30 mouse cellular contexts compared by ENCODE assay signal in genomic region chr11:116613234-116613633, GRCm38 (mm10). TPM values are rescaled to one million over a fixed set of nuclear protein-coding genes. Genes with fewer than 3 reads are reported as not detected.
DNase-seq lines count a peak whose midpoint lies in the region; ATAC-seq and TF ChIP-seq lines count a peak whose summit lies in the region.
"Had no signal": no experiment of that assay in that cellular context is flagged by ENCODE, and none has a peak within 500 bp of the region (broad histone marks: within the 10 kb centered on the region; RNA-seq: fewer than 3 reads in every experiment).

No protein-coding gene starts in this region.

- 0 out of 2 replicates have a peak, but pooled peaks cover 5% of the 10 kb centered on the region for H3K36me3 ChIP-seq in heart, embryonic 10.5 days
- H3K36me3 ChIP-seq in liver, embryonic 13.5 days = peaks cover 16% of the 10 kb centered on the region
- H3K36me3 ChIP-seq in liver, embryonic 11.5 days (ENCODE audit: control insufficient read depth, insufficient read depth, low read length) = no peaks in the 10 kb centered on the region
- peaks cover 3% of the 10 kb centered on the region; the same call in 1 of the 2 replicates for H3K36me3 ChIP-seq in spleen, adult 2 months (ENCODE audit: control insufficient read depth, insufficient read depth, low read length)
- H3K36me3 ChIP-seq: forebrain, embryonic 10.5 days; heart, embryonic 15.5 days; hindbrain, embryonic 13.5 days; intestine, embryonic 15.5 days had no signal

- H3K9ac ChIP-seq in liver, embryonic 13.5 days = peak overlapping the region; percentile 59
- no peak overlapping the region for H3K9ac ChIP-seq in liver, embryonic 11.5 days (ENCODE audit: low read depth, low read length)
- H3K9ac ChIP-seq: forebrain, embryonic 13.5 days; heart, embryonic 12.5 days; heart, embryonic 15.5 days; hindbrain, embryonic 13.5 days; intestine, embryonic 15.5 days had no signal

- H3K4me3 ChIP-seq in heart, embryonic 10.5 days = no peak overlapping the region
- H3K4me3 ChIP-seq in liver, embryonic 13.5 days (replicated peaks) = no peak overlapping the region
- H3K4me3 ChIP-seq in liver, embryonic 11.5 days (ENCODE audit: low read depth, low read length) = no peak overlapping the region
- H3K4me3 ChIP-seq in spleen, adult 2 months (ENCODE audit: extremely low read depth, insufficient read depth, insufficient read length) = no peak overlapping the region
- H3K4me3 ChIP-seq: forebrain, embryonic 10.5 days; forebrain, embryonic 13.5 days; heart, embryonic 12.5 days; heart, embryonic 15.5 days; hindbrain, embryonic 13.5 days; intestine, embryonic 15.5 days had no signal

- TF ChIP-seq CTCF in spleen, adult 2 months (IDR thresholded peaks at IDR 0.05; ENCODE audit: extremely low read depth, insufficient read depth, insufficient read length, insufficient replicate concordance) = no peak

- H3K4me2 ChIP-seq in liver, embryonic 13.5 days = peak overlapping the region; percentile 29; the same call in 1 of the 2 replicates
- H3K4me2 ChIP-seq in liver, embryonic 11.5 days = no peak overlapping the region
- H3K4me2 ChIP-seq: forebrain, embryonic 13.5 days; heart, embryonic 12.5 days; heart, embryonic 15.5 days; hindbrain, embryonic 13.5 days; intestine, embryonic 15.5 days had no signal

- DNase-seq in cerebellum, postnatal 25 days = peak; percentile 36 to 47
- DNase-seq in cerebellum, postnatal 36 days = no peak
- no peak for DNase-seq in heart, embryonic 10.5 days (ENCODE audit: low spot score)
- no peak for DNase-seq in heart, adult 18-20 months
- no peak for DNase-seq in liver, embryonic 13.5 days
- no peak for DNase-seq in liver, embryonic 11.5 days (ENCODE audit: low spot score)
- DNase-seq in spleen, adult 2 months (ENCODE audit: low read depth in 1 of 2, low spot score in 2 of 2) = no peak
- DNase-seq in spleen, postnatal 14 days (ENCODE audit: low spot score in 2 of 2) = no peak
- DNase-seq: adrenal gland, adult 8-10 months; adrenal gland, postnatal 25 days; cerebellum, adult 11-12 months; cerebellum, adult 8-10 months; gastrocnemius, postnatal 14 days; heart, postnatal 10 days; heart, postnatal 4 days had no signal

- no peak for ATAC-seq in liver, embryonic 13.5 days (ENCODE audit: low read depth)
- no peak for ATAC-seq in liver, embryonic 11.5 days (replicated peaks; ENCODE audit: low FRiP score)
- ATAC-seq: activated CD4-positive, CD25-positive, alpha-beta regulatory T cell, adult 4 months; forebrain, embryonic 13.5 days; forebrain, embryonic 16.5 days; hindbrain, embryonic 16.5 days; intestine, embryonic 15.5 days had no signal

- no peak for TF ChIP-seq POLR2A in spleen, adult 2 months (IDR thresholded peaks at IDR 0.05; ENCODE audit: low read depth, low read length)

- no peaks in the 10 kb centered on the region for H3K27me3 ChIP-seq in heart, embryonic 10.5 days (ENCODE audit: insufficient read depth, poor library complexity, severe bottlenecking)
- no peaks in the 10 kb centered on the region for H3K27me3 ChIP-seq in liver, embryonic 13.5 days
- no peaks in the 10 kb centered on the region for H3K27me3 ChIP-seq in liver, embryonic 11.5 days (replicated peaks; ENCODE audit: control insufficient read depth, insufficient read depth, low read length)
- no peaks in the 10 kb centered on the region for H3K27me3 ChIP-seq in spleen, adult 2 months (ENCODE audit: control insufficient read depth, insufficient read depth, low read length)
- H3K27me3 ChIP-seq: forebrain, embryonic 13.5 days; heart, embryonic 12.5 days; heart, embryonic 15.5 days; intestine, embryonic 15.5 days had no signal

- H3K9me3 ChIP-seq in heart, embryonic 10.5 days = no peaks in the 10 kb centered on the region
- no peaks in the 10 kb centered on the region for H3K9me3 ChIP-seq in liver, embryonic 13.5 days (replicated peaks)
- H3K9me3 ChIP-seq in liver, embryonic 11.5 days (ENCODE audit: control insufficient read depth, low read length) = no peaks in the 10 kb centered on the region
- H3K9me3 ChIP-seq: forebrain, embryonic 10.5 days; forebrain, embryonic 13.5 days; heart, embryonic 12.5 days; heart, embryonic 15.5 days; hindbrain, embryonic 13.5 days; intestine, embryonic 15.5 days had no signal

- peaks cover 66% of the 10 kb centered on the region for H3K4me1 ChIP-seq in heart, embryonic 10.5 days
- H3K4me1 ChIP-seq in liver, embryonic 13.5 days (replicated peaks) = peaks cover 80% of the 10 kb centered on the region
- H3K4me1 ChIP-seq in liver, embryonic 11.5 days (replicated peaks; ENCODE audit: control insufficient read depth, insufficient read depth, low read length) = peaks cover 60% of the 10 kb centered on the region
- H3K4me1 ChIP-seq in spleen, adult 2 months (ENCODE audit: control insufficient read depth, insufficient read depth, insufficient read length) = peaks cover 68% of the 10 kb centered on the region
- H3K4me1 ChIP-seq: forebrain, embryonic 13.5 days had no signal

- 85% methylated on average over 6 of the region's 6 CpGs for WGBS in heart, embryonic 10.5 days
- 93% methylated on average over 6 of the region's 6 CpGs for whole genome bisulfite sequencing in liver, embryonic 13.5 days (ENCODE audit: insufficient replicate concordance)
- WGBS in liver, embryonic 11.5 days = 91% methylated on average over 6 of the region's 6 CpGs
- 96% methylated on average over 6 of the region's 6 CpGs for WGBS in spleen, adult 2 months

- peak overlapping the region; percentile 36; the same call in 1 of the 2 replicates for H3K27ac ChIP-seq in heart, embryonic 10.5 days
- H3K27ac ChIP-seq in liver, embryonic 13.5 days = peak overlapping the region; percentile 97
- no peak overlapping the region for H3K27ac ChIP-seq in liver, embryonic 11.5 days (ENCODE audit: low read depth, low read length)
- H3K27ac ChIP-seq in spleen, adult 2 months (ENCODE audit: insufficient read depth, low read length) = peak overlapping the region; percentile 82
- H3K27ac ChIP-seq: forebrain, embryonic 10.5 days; forebrain, embryonic 13.5 days; heart, embryonic 15.5 days; hindbrain, embryonic 13.5 days; intestine, embryonic 15.5 days had no signal

RNA-seq across cellular contexts. Expression of gene Rhbdf2, which starts 13.6 kb away (rescaled TPM):
- 6.7 and 8.7 TPM in 2 replicates for polyA plus RNA-seq in heart, embryonic 10.5 days (2016; fragmentation: Nextera tagmentation; extraction: Ambion mirVana)
- 10 to 100 TPM; 10.6 to 11.5 TPM for total RNA-seq in heart, adult 18-20 months (2021)
- polyA plus RNA-seq in liver, embryonic 13.5 days (2015; fragmentation: Nextera tagmentation; extraction: Ambion mirVana) = 5.8 and 6.6 TPM in 2 replicates
- polyA plus RNA-seq in liver, embryonic 11.5 days (2014; fragmentation: Nextera tagmentation; extraction: Ambion mirVana) = 9.9 and 10.6 TPM in 2 replicates
- 84.5 and 91.2 TPM in 2 replicates for polyA plus RNA-seq in spleen, adult 2 months (2012; rRNA removed)

RNA-seq across cellular contexts. Expression of gene Aanat, which starts 27.0 kb away (rescaled TPM):
- not detected in 2 replicates for polyA plus RNA-seq in heart, embryonic 10.5 days (2016; fragmentation: Nextera tagmentation; extraction: Ambion mirVana)
- total RNA-seq in heart, adult 18-20 months (2021) = not detected
- polyA plus RNA-seq in liver, embryonic 13.5 days (2015; fragmentation: Nextera tagmentation; extraction: Ambion mirVana) = not detected in 2 replicates
- polyA plus RNA-seq in liver, embryonic 11.5 days (2014; fragmentation: Nextera tagmentation; extraction: Ambion mirVana) = not detected in 2 replicates
- not detected in 2 replicates for polyA plus RNA-seq in spleen, adult 2 months (2012; rRNA removed)
- total RNA-seq: adrenal gland, adult 8-10 months; adrenal gland, postnatal 25 days; common myeloid progenitor, adult 5-6 weeks; gastrocnemius, adult 18-20 months; gastrocnemius, postnatal 14 days; heart, adult 8-10 months; heart, postnatal 10 days; heart, postnatal 4 days had no signal
- polyA plus RNA-seq: activated CD4-positive, CD25-positive, alpha-beta regulatory T cell, adult 4 months; embryonic facial prominence, embryonic 11.5 days; embryonic facial prominence, embryonic 14.5 days; forebrain, embryonic 10.5 days; forebrain, embryonic 16.5 days; gonadal fat pad, adult 2 months; heart, embryonic 12.5 days; heart, embryonic 15.5 days; intestine, embryonic 15.5 days had no signal

RNA-seq across cellular contexts. Expression of gene Ube2o, which starts 32.0 kb away (rescaled TPM):
- polyA plus RNA-seq in heart, embryonic 10.5 days (2016; fragmentation: Nextera tagmentation; extraction: Ambion mirVana) = 8.5 and 10.3 TPM in 2 replicates
- total RNA-seq in heart, adult 18-20 months (2021) = 10 to 100 TPM; 27.7 to 29.5 TPM
- 17.5 and 22.1 TPM in 2 replicates for polyA plus RNA-seq in liver, embryonic 13.5 days (2015; fragmentation: Nextera tagmentation; extraction: Ambion mirVana)
- 13.5 and 13.9 TPM in 2 replicates for polyA plus RNA-seq in liver, embryonic 11.5 days (2014; fragmentation: Nextera tagmentation; extraction: Ambion mirVana)
- polyA plus RNA-seq in spleen, adult 2 months (2012; rRNA removed) = 42.3 and 77.3 TPM in 2 replicates

RNA-seq across cellular contexts. Expression of gene Prcd, which starts 40.1 kb away (rescaled TPM):
- 0.60 and 0.78 TPM in 2 replicates for polyA plus RNA-seq in heart, embryonic 10.5 days (2016; fragmentation: Nextera tagmentation; extraction: Ambion mirVana)
- 1 to 10 TPM in 1 of 2 experiments, under 1 TPM in 1; 0.62 to 1.6 TPM for total RNA-seq in heart, adult 18-20 months (2021)
- 0.31 and 0.33 TPM in 2 replicates for polyA plus RNA-seq in liver, embryonic 13.5 days (2015; fragmentation: Nextera tagmentation; extraction: Ambion mirVana)
- 0.62 and 0.74 TPM in 2 replicates for polyA plus RNA-seq in liver, embryonic 11.5 days (2014; fragmentation: Nextera tagmentation; extraction: Ambion mirVana)
- polyA plus RNA-seq in spleen, adult 2 months (2012; rRNA removed) = 0.35 and 0.72 TPM in 2 replicates
- total RNA-seq: common myeloid progenitor, adult 5-6 weeks had no signal
- polyA plus RNA-seq: activated CD4-positive, CD25-positive, alpha-beta regulatory T cell, adult 4 months; heart, embryonic 12.5 days had no signal

RNA-seq across cellular contexts. Expression of gene Cygb, which starts 40.9 kb away (rescaled TPM):
- polyA plus RNA-seq in heart, embryonic 10.5 days (2016; fragmentation: Nextera tagmentation; extraction: Ambion mirVana) = 1.0 and 2.8 TPM in 2 replicates
- 10 to 100 TPM; 31.5 to 38.5 TPM for total RNA-seq in heart, adult 18-20 months (2021)
- polyA plus RNA-seq in liver, embryonic 13.5 days (2015; fragmentation: Nextera tagmentation; extraction: Ambion mirVana) = 0.60 and 0.70 TPM in 2 replicates
- polyA plus RNA-seq in liver, embryonic 11.5 days (2014; fragmentation: Nextera tagmentation; extraction: Ambion mirVana) = 2.0 and 2.5 TPM in 2 replicates
- 10.0 and 14.2 TPM in 2 replicates for polyA plus RNA-seq in spleen, adult 2 months (2012; rRNA removed)
- total RNA-seq: common myeloid progenitor, adult 5-6 weeks had no signal
- polyA plus RNA-seq: activated CD4-positive, CD25-positive, alpha-beta regulatory T cell, adult 4 months had no signal

Comparison
In these comparisons a context has a peak if more than half of its experiments do, and no peak if none do; other contexts are left out.
1. DNase-seq: peak in cerebellum, postnatal 25 days (2 of 2); none in cerebellum, postnatal 36 days (0 of 2), heart, embryonic 10.5 days (single experiment), heart, adult 18-20 months (0 of 2), liver, embryonic 13.5 days (single experiment), liver, embryonic 11.5 days (single experiment), spleen, adult 2 months (0 of 2) and spleen, postnatal 14 days (0 of 2).